Mouse (Mus musculus): ENCODE results near the gene Atp6v0b. TPM values are rescaled to one million over a fixed set of nuclear protein-coding genes. Genes with fewer than 3 reads are reported as not detected.
A peak's percentile ranks its signal among the peaks of the same experiment; 100 is the strongest.

The Atp6v0b gene
- total RNA-seq, 2 experiments from 2014 or later = 429 to 448 TPM

- DNase-seq (ENCODE audit: extremely low spot score in 1 of 2, low spot score in 1 of 2) = no peak
Measured at GRCm38 (mm10) chr4:117873615-117874014, 13.5 kb downstream of the Atp6v0b start.

- no peak for DNase-seq (ENCODE audit: extremely low spot score in 1 of 2, low spot score in 1 of 2)
Measured at GRCm38 (mm10) chr4:117872471-117872886, 14.7 kb downstream of the Atp6v0b start, which contains the start of gene Ccdc24. TSS of gene Ccdc24 (minus strand) at chr4:117872557.

GRCm38 (mm10) chr4:117871787-117872186 is 15.3 kb downstream of the Atp6v0b start:
- DNase-seq (ENCODE audit: extremely low spot score in 1 of 2, low spot score in 1 of 2) = no peak

GRCm38 (mm10) chr4:117870437-117870836 is 16.7 kb downstream of the Atp6v0b start:
- DNase-seq (ENCODE audit: extremely low spot score in 1 of 2, low spot score in 1 of 2) = no peak

GRCm38 (mm10) chr4:117869317-117869716 is 17.8 kb downstream of the Atp6v0b start:
- DNase-seq (ENCODE audit: extremely low spot score in 1 of 2, low spot score in 1 of 2) = no peak

GRCm38 (mm10) chr4:117867823-117868222 is 19.3 kb downstream of the Atp6v0b start:
- peak; percentile 49 to 74 for DNase-seq (ENCODE audit: extremely low spot score in 1 of 2, low spot score in 1 of 2)

GRCm38 (mm10) chr4:117867000-117867399 is 20.1 kb downstream of the Atp6v0b start:
- DNase-seq (ENCODE audit: extremely low spot score in 1 of 2, low spot score in 1 of 2) = no peak

GRCm38 (mm10) chr4:117866083-117866482 is 21.1 kb downstream of the Atp6v0b start:
- DNase-seq (ENCODE audit: extremely low spot score in 1 of 2, low spot score in 1 of 2) = no peak

- peak in 1 of 2 experiments; percentile 31 for DNase-seq (ENCODE audit: extremely low spot score in 1 of 2, low spot score in 1 of 2)
Measured at GRCm38 (mm10) chr4:117862823-117863222, 24.3 kb downstream of the Atp6v0b start.

GRCm38 (mm10) chr4:117860570-117860969 is 26.6 kb downstream of the Atp6v0b start:
- DNase-seq (ENCODE audit: extremely low spot score in 1 of 2, low spot score in 1 of 2) = no peak

- peak; percentile 54 to 80 for DNase-seq (ENCODE audit: extremely low spot score in 1 of 2, low spot score in 1 of 2)
Measured at GRCm38 (mm10) chr4:117858794-117859193, 28.3 kb downstream of the Atp6v0b start.

- DNase-seq (ENCODE audit: extremely low spot score in 1 of 2, low spot score in 1 of 2) = no peak
Measured at GRCm38 (mm10) chr4:117855146-117855545, 32.0 kb downstream of the Atp6v0b start.

- DNase-seq (ENCODE audit: extremely low spot score in 1 of 2, low spot score in 1 of 2) = no peak
Measured at GRCm38 (mm10) chr4:117852152-117852868, 34.8 kb downstream of the Atp6v0b start.

- DNase-seq (ENCODE audit: extremely low spot score in 1 of 2, low spot score in 1 of 2) = no peak
Measured at GRCm38 (mm10) chr4:117850871-117851270, 36.3 kb downstream of the Atp6v0b start.

- DNase-seq (ENCODE audit: extremely low spot score in 1 of 2, low spot score in 1 of 2) = no peak
Measured at GRCm38 (mm10) chr4:117850176-117850575, 37.0 kb downstream of the Atp6v0b start.

GRCm38 (mm10) chr4:117849506-117849905 is 37.6 kb downstream of the Atp6v0b start:
- no peak for DNase-seq (ENCODE audit: extremely low spot score in 1 of 2, low spot score in 1 of 2)

- no peak for DNase-seq (ENCODE audit: extremely low spot score in 1 of 2, low spot score in 1 of 2)
Measured at GRCm38 (mm10) chr4:117849063-117849462, 38.1 kb downstream of the Atp6v0b start.

GRCm38 (mm10) chr4:117847011-117847410 is 40.1 kb downstream of the Atp6v0b start:
- DNase-seq (ENCODE audit: extremely low spot score in 1 of 2, low spot score in 1 of 2) = no peak

- no peak for DNase-seq (ENCODE audit: extremely low spot score in 1 of 2, low spot score in 1 of 2)
Measured at GRCm38 (mm10) chr4:117846261-117846660, 40.9 kb downstream of the Atp6v0b start.

GRCm38 (mm10) chr4:117845316-117845715 is 41.8 kb downstream of the Atp6v0b start:
- no peak for DNase-seq (ENCODE audit: extremely low spot score in 1 of 2, low spot score in 1 of 2)

- DNase-seq (ENCODE audit: extremely low spot score in 1 of 2, low spot score in 1 of 2) = no peak
Measured at GRCm38 (mm10) chr4:117844467-117844866, 42.7 kb downstream of the Atp6v0b start.

- DNase-seq (ENCODE audit: extremely low spot score in 1 of 2, low spot score in 1 of 2) = no peak
Measured at GRCm38 (mm10) chr4:117843101-117843500, 44.0 kb downstream of the Atp6v0b start.

All from layer of hippocampus, postnatal 25 days (tissue).